Mouse (Mus musculus): ENCODE data around the gene Ptprd. TPM values are rescaled to one million over a fixed set of nuclear protein-coding genes. Genes with fewer than 3 reads are reported as not detected.

Ptprd gene
- polyA plus RNA-seq, 1 experiment from 2014 or later: 14.5 TPM

GRCm38 (mm10) chr4:77107291-77107690 is 1104.5 kb downstream of the Ptprd start:
- no peak overlapping the region for H3K27ac ChIP-seq

GRCm38 (mm10) chr4:77083165-77083564 is 1128.6 kb downstream of the Ptprd start:
- H3K4me3 ChIP-seq (replicated peaks; ENCODE audit: low read depth, low read length): no peak overlapping the region
- no peaks in the 10 kb centered on the region for H3K27me3 ChIP-seq (ENCODE audit: insufficient read depth, low read length)
- WGBS: 16% methylated on average over 3 of the region's 3 CpGs
- no peak overlapping the region for H3K9ac ChIP-seq (ENCODE audit: low read depth, low read length)
- H3K4me2 ChIP-seq (ENCODE audit: low read length): no peak overlapping the region
- H3K4me1 ChIP-seq (replicated peaks; ENCODE audit: insufficient read depth, low read length): no peaks in the 10 kb centered on the region
- H3K27ac ChIP-seq: no peak overlapping the region
- TF ChIP-seq CTCF (IDR thresholded peaks at IDR 0.05; ENCODE audit: low read depth): peak; percentile 79
- H3K9me3 ChIP-seq (replicated peaks; ENCODE audit: low read length): no peaks in the 10 kb centered on the region
- no peaks in the 10 kb centered on the region for H3K36me3 ChIP-seq (ENCODE audit: insufficient read depth, low read length)
- ATAC-seq (replicated peaks; ENCODE audit: low FRiP score, low read depth) (peak; percentile 52; the same call in 1 of the 2 replicates), DNase-seq (ENCODE audit: low spot score) (peak; percentile 57)

More at GRCm38 (mm10) chr4:77107291-77107690, 1104.5 kb downstream of the Ptprd start:
- ATAC-seq (replicated peaks; ENCODE audit: low FRiP score, low read depth) (no peak), DNase-seq (ENCODE audit: low spot score) (no peak)
- Histone ChIP-seq H3K4me1 (replicated peaks; ENCODE audit: insufficient read depth, low read length) (no peaks in the 10 kb centered on the region), H3K4me3 (replicated peaks; ENCODE audit: low read depth, low read length) (no peak overlapping the region), H3K4me2 (ENCODE audit: low read length) (no peak overlapping the region), H3K36me3 (ENCODE audit: insufficient read depth, low read length) (no peaks in the 10 kb centered on the region), H3K9ac (ENCODE audit: low read depth, low read length) (no peak overlapping the region), H3K27me3 (ENCODE audit: insufficient read depth, low read length) (no peaks in the 10 kb centered on the region), H3K9me3 (replicated peaks; ENCODE audit: low read length) (no peaks in the 10 kb centered on the region)
- no peak for TF ChIP-seq CTCF (IDR thresholded peaks at IDR 0.05; ENCODE audit: low read depth)
- WGBS: 79% methylated on average over 2 of the region's 2 CpGs

GRCm38 (mm10) chr4:77077607-77078006 is 1134.2 kb downstream of the Ptprd start:
- DNase-seq (ENCODE audit: low spot score) (no peak), ATAC-seq (replicated peaks; ENCODE audit: low FRiP score, low read depth) (no peak)
- H3K9me3 ChIP-seq (replicated peaks; ENCODE audit: low read length): no peaks in the 10 kb centered on the region
- no peak overlapping the region for H3K27ac ChIP-seq
- H3K27me3 ChIP-seq (ENCODE audit: insufficient read depth, low read length): no peaks in the 10 kb centered on the region
- 75% methylated on average over 4 of the region's 4 CpGs for WGBS
- H3K36me3 ChIP-seq (ENCODE audit: insufficient read depth, low read length): no peaks in the 10 kb centered on the region
- H3K9ac ChIP-seq (ENCODE audit: low read depth, low read length): no peak overlapping the region
- H3K4me3 ChIP-seq (replicated peaks; ENCODE audit: low read depth, low read length): no peak overlapping the region
- no peak overlapping the region for H3K4me2 ChIP-seq (ENCODE audit: low read length)
- no peak for TF ChIP-seq CTCF (IDR thresholded peaks at IDR 0.05; ENCODE audit: low read depth)
- no peaks in the 10 kb centered on the region for H3K4me1 ChIP-seq (replicated peaks; ENCODE audit: insufficient read depth, low read length)

- H3K9me3 ChIP-seq (replicated peaks; ENCODE audit: low read length): no peaks in the 10 kb centered on the region
- ATAC-seq (replicated peaks; ENCODE audit: low FRiP score, low read depth) (no peak), DNase-seq (ENCODE audit: low spot score) (no peak)
- no peak overlapping the region for H3K9ac ChIP-seq (ENCODE audit: low read depth, low read length)
- no peaks in the 10 kb centered on the region for H3K4me1 ChIP-seq (replicated peaks; ENCODE audit: insufficient read depth, low read length)
- H3K27ac ChIP-seq: no peak overlapping the region
- H3K36me3 ChIP-seq (ENCODE audit: insufficient read depth, low read length): no peaks in the 10 kb centered on the region
- no peak overlapping the region for H3K4me2 ChIP-seq (ENCODE audit: low read length)
- H3K27me3 ChIP-seq (ENCODE audit: insufficient read depth, low read length): no peaks in the 10 kb centered on the region
- H3K4me3 ChIP-seq (replicated peaks; ENCODE audit: low read depth, low read length): no peak overlapping the region
- 67% methylated on average over 6 of the region's 6 CpGs for WGBS
- no peak for TF ChIP-seq CTCF (IDR thresholded peaks at IDR 0.05; ENCODE audit: low read depth)
These were observed 1161.1 kb downstream of the Ptprd start for GRCm38 (mm10) chr4:77050536-77051207.

- Histone ChIP-seq H3K27me3 (ENCODE audit: insufficient read depth, low read length) (no peaks in the 10 kb centered on the region), H3K4me3 (replicated peaks; ENCODE audit: low read depth, low read length) (no peak overlapping the region), H3K4me1 (replicated peaks; ENCODE audit: insufficient read depth, low read length) (no peaks in the 10 kb centered on the region), H3K9ac (ENCODE audit: low read depth, low read length) (no peak overlapping the region), H3K36me3 (ENCODE audit: insufficient read depth, low read length) (no peaks in the 10 kb centered on the region), H3K27ac (no peak overlapping the region), H3K9me3 (replicated peaks; ENCODE audit: low read length) (no peaks in the 10 kb centered on the region), H3K4me2 (ENCODE audit: low read length) (no peak overlapping the region)
- 85% methylated on average over 1 of the region's 1 CpGs for WGBS
- DNase-seq (ENCODE audit: low spot score) (no peak), ATAC-seq (replicated peaks; ENCODE audit: low FRiP score, low read depth) (no peak)
- TF ChIP-seq CTCF (IDR thresholded peaks at IDR 0.05; ENCODE audit: low read depth): no peak
These were observed 1207.3 kb downstream of the Ptprd start for GRCm38 (mm10) chr4:77004483-77004882.

GRCm38 (mm10) chr4:76996172-76996571 is 1215.6 kb downstream of the Ptprd start:
- Histone ChIP-seq H3K36me3 (ENCODE audit: insufficient read depth, low read length) (no peaks in the 10 kb centered on the region), H3K4me3 (replicated peaks; ENCODE audit: low read depth, low read length) (no peak overlapping the region), H3K4me1 (replicated peaks; ENCODE audit: insufficient read depth, low read length) (no peaks in the 10 kb centered on the region), H3K27ac (no peak overlapping the region), H3K9ac (ENCODE audit: low read depth, low read length) (no peak overlapping the region), H3K9me3 (replicated peaks; ENCODE audit: low read length) (no peaks in the 10 kb centered on the region), H3K27me3 (ENCODE audit: insufficient read depth, low read length) (no peaks in the 10 kb centered on the region), H3K4me2 (ENCODE audit: low read length) (no peak overlapping the region)
- 82% methylated on average over 4 of the region's 4 CpGs for whole genome bisulfite sequencing
- ATAC-seq (replicated peaks; ENCODE audit: low FRiP score, low read depth) (no peak), DNase-seq (ENCODE audit: low spot score) (no peak)
- no peak for TF ChIP-seq CTCF (IDR thresholded peaks at IDR 0.05; ENCODE audit: low read depth)

GRCm38 (mm10) chr4:76989961-76990360 is 1221.8 kb downstream of the Ptprd start:
- TF ChIP-seq CTCF (IDR thresholded peaks at IDR 0.05; ENCODE audit: low read depth): no peak
- Histone ChIP-seq H3K4me3 (replicated peaks; ENCODE audit: low read depth, low read length) (no peak overlapping the region), H3K27me3 (ENCODE audit: insufficient read depth, low read length) (no peaks in the 10 kb centered on the region), H3K9ac (ENCODE audit: low read depth, low read length) (no peak overlapping the region), H3K9me3 (replicated peaks; ENCODE audit: low read length) (no peaks in the 10 kb centered on the region), H3K36me3 (ENCODE audit: insufficient read depth, low read length) (no peaks in the 10 kb centered on the region), H3K4me2 (ENCODE audit: low read length) (no peak overlapping the region), H3K4me1 (replicated peaks; ENCODE audit: insufficient read depth, low read length) (no peaks in the 10 kb centered on the region), H3K27ac (no peak overlapping the region)
- ATAC-seq (replicated peaks; ENCODE audit: low FRiP score, low read depth): no peak
- 95% methylated on average over 1 of the region's 1 CpGs for WGBS
- DNase-seq (ENCODE audit: low spot score): no peak
